Mouse (Mus musculus) embryo, embryonic 10 days (tissue): ENCODE measurements around the gene Rft1.

Source experiments
- DNase-seq: peaks from one replicate; pipeline ENCODE4 v3.0.0-alpha.2; 2015; ENCODE audit warnings: low spot score

The Rft1 gene

DNA sequence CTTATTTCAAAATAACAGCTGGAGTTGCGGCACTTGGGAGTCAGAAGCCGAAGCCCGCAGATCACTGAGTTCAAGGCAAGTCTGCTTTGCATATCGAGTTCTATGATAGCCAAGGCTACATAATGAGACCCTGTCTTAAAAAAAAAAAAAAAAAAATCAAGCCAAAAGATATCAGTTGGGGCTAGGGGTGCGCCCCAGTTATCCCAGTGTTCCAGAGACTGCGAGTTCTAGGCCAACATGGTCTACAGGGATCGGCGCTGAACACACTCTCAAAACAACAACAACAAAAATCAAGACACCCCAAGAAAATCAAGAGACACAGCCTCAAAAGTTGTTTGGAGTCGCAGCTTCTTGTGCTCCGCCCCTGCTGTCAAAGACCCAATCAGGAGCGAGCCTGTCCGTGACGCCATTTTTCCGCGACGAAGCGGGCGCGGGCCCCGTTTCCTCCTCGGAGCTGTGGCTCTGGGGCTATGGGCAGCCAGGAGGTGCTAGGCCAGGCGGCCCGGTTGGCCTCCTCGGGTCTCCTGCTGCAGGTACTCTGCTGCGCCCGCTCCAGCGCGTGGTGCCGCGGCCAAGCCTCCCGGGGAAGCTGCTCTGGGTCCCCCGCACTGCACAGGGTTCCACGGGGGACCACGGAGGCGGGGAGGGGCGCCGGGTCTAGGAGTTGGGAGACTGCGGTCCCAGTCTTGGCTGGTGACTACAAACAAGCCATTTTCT, at the start of gene Rft1:
Rft1 (plus strand) TSS at position 418 of the 717 bp plus-strand sequence.
- DNase-seq = peak; percentile 98

DNA sequence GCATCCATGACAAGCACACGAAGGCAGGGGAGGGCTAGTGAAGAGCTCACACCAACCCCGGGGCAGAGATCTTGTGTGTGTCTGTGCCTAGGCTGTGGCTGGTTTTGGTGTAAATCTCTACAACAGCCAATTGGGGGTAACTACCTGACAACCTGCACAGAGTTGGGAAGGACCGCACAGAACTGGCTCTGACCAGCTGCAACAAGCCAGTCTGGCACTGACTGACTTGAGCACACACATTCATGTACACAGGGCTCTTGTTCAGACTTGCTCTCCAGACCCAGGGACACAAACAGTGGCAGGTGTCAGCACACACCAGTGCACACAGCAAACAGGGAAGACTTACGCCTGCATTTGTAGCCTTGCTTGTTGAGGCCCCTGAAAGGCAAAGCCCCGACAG, 47.3 kb upstream of the Rft1 start:
- no peak for DNase-seq

DNA sequence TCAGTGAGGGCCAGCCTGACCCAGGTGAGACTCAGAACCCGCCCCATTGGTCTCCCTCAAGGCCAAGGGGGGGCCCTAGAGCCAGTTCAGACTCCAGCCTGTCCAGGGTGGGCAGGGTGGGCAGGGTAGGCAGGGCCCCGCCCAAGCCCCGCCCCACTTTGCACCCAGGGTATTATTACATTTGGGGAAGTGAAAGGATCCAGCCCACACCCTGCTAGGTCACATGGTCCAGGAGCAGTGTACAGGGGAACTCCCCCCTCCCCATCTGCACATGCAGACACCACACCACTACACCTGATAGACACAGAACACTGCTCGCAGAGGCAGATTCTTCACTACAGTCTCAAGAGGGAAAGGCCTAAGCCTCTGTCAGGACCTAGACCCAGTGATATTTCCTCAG, 46.5 kb upstream of the Rft1 start:
- no peak for DNase-seq

DNA sequence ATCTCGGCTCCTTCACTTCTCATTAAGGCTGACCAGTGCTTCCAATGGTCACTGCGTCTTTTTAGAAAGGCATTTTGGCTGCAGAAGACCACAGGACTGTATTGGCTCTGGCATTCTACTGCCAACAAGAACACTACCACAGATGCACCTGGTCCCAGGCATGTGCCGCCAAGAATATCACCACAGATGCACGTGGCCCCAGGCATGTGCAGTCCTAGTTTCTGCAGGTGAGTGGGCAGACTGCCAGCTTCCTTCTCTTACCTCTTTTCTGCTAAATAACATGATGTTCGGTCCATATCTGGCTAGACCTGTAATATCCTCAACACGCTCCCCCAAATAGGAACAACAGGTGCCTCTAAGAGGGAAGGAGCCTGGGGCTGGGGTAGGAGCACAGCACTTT, 46.0 kb upstream of the Rft1 start:
- no peak for DNase-seq

DNA sequence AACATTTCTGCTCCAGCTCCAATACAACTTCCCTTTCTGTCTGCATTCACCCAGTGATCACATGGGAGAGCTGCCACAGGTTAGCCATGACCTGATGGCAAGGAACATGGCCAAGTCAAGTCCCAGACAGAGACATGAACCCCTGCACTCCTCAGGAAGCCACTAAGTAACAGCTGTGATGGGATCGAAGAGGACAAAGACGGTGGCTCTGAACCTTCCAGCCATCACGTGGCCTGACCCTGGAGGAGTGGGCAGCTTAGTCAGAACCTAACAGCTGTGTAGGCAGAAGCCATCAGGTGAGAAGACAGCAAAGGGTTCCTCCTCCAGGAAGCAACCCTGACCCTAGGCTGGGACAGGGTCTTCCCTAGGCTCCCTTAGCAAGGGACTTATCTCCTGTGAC, 44.7 kb upstream of the Rft1 start:
- DNase-seq = no peak

DNA sequence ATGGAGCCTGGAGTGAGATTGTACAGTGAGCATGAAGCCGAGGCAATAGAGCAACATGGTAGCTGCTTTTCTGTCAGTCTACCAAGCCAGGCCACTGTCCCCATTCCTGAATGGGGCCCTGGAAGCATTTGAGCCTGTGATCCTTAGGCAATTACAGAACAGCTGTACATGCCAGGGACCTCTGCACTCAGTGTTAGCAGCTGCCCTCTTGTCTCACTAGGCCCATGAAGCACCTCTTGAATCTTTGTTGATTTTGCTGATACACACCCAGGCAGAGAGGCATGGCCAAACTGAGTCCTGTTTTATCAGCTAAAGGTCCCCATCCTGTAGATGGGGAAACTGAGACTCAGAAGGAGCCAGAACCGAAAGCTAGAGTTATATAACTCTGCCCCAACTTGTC, 43.9 kb upstream of the Rft1 start:
- no peak for DNase-seq

DNA sequence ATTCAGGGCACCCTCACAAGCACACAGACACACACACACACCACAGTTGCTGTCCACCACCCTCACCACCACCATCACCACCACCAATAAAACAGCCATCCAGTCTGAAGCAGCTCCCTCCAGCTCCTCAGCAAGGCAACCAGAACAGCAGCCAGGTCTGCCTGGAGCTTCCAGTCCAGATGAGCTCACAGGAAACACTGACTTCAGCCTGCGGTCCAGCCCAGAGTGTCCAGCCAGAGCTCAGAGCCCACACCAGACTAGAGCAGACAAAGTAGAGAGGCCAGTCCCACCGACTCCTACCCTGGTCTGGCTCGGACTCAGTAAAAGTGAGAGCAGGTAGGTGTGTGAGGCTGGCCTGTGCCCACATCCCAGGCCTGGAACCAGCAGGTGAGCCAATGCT, 43.2 kb upstream of the Rft1 start:
- no peak for DNase-seq

DNA sequence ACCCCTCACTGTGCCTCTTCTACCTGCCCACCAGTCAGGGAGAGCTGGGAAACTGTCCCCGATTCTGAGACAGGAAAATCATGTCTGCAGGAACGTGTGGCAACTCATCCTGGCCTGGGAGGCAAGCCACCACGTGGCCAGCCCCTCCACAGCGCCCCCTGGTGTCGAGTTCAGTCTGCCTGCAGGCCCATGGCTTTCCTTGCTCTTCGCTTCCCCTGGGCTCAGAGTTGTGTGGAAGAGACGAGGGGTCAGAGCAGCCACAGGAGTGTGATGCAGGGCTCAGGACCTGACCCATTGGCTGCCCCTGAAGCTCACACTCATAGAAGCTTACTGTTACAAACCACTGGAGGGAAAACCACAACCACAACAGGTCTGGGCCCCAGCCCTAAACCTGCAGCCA, 41.6 kb upstream of the Rft1 start:
- peak; percentile 89 for DNase-seq

DNA sequence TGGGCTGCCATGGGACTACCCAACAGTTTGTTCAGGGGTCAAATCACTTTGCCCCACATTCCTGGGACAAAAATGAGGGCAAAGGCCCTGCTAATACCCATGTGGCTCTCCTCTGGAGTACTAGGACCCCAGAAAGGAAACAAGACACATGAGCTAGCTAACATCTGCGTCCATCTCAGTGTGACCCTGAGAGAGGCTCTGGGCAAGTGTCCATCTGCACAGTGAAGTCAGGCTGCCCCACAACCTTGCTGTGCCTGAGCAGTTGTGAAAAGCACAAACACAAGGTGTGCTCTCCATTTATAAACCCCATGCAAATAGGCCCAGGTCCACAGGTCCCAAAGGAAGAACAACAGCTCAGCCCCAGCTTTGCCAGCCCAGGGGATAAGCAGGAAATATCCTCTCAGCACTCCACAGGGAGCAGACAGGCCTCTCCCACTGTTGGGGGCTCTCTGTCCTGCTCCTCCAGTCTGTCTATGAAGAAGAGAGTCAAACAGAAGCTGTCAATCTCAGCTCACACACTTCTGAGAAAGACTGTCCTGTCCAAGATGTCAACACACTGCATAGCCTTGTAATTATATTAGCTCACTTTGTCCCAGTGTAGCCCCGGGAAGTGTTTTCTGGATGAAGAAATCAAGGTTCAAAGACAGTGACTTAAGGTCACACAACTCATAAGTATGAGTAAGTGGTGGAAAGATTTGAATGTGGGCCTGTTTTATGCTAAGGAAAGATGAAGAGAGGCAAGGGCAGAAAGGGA, 41.0 kb upstream of the Rft1 start:
- no peak for DNase-seq

DNA sequence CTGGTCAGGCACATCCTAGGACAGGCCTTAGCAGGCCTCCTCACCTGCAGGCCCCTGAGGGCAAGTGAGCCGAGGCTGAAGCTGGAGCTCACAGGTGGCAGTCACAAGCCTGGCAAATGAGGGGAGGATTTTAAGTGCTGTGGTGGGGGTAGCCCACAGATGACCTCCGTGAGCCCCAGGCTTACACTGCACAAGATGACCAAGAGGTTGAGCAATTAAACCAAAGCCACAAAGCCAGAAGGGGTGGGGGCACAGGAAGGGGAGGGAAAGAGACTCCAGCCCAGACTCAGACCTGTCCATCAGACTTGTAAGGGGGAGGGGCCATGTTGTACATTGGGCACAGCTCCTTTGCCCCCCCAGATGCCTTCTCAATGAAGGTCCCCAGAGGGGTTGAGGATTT, 37.4 kb upstream of the Rft1 start:
- DNase-seq = no peak

DNA sequence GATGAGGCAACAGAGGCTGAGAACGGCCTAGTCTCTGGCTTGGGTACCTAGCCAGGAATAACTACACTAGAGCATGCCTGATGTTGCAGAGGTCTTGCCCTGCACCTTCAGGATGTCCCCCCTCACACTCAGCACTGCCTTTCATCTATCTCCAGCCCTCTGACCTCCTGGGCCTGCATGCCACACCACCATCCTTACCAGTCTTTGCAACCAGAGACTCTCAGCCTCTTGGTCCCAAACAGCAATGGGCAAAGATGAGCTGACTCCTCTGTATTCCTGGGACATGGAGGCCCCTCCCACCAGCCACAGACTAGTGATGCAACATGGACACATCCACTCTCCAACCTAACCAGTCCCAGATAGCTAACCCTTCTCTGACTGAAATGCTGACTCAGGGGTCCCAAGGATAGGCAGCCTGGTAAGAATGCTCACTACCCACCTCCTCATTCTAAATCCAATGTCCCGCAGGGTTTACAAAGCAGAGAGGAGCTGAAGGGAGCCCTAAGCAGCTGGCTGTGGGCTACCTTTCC, 35.3 kb upstream of the Rft1 start:
- no peak for DNase-seq

DNA sequence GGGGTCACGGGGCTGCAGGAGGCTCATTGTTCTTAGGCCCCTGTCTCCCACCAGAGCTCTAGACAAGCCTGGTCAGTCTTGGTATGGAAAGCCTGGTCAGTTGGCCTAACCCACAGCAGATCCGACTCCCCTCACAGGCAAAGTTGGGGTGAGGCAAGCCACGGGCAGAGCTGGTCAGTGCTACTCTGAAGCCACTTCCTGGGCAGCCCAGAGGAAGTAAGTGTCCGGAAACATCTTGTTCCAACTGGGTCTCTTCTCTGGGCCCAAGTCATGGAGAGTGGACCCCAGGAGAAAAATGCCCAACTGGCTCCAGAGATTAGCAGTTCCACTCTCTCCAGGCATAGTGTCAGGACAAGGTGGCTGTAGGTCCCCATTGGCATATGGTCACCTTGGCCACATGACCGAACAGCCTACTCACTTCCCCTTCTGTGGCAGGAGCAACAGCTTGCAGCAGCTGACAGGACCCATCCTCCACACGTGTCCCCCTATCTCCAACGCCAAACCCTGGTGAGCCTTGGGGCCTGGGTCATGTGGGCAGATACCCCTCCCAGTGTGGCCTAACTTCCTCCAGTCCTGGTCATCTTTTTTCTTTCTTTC, 34.1 kb upstream of the Rft1 start:
- no peak for DNase-seq

DNA sequence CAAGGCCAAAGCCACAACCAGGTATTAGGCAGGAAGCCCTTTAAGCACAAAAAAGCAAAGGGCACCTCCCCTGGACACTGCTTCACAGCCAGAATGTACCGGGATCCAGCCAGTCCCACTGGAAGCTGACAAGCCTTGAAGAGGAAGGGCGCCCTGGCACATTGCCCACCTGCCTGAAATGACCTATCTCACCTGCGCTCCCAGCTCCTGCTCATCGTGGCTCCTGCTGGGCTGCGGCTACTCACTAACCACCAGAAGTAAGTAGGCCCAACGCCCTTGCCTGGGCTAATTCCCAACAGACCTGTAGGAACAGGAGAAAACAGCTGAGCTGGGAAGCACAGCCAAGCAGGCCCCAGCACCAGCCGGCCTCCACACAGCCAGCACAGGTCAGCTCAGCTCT, 32.0 kb upstream of the Rft1 start:
- DNase-seq = no peak

DNA sequence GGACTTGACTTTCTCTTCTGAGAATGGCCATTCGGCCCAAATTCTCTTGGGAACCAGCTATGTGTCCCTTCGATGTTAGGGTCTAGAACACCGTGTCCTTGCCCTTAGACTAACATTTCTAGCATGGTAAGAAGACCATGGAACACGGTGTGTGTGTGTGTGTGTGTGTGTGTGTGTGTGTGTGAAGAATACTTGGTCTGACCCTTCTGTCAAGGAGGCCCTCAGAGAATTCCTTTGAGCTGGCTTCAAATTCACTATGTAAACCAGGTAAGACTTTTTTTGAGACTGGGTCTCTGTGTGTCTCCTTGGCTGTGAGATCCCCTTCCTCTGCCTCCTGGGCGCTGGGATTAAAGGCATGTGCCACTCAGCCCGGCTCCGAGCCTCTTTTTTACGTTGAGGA, 31.6 kb upstream of the Rft1 start:
- DNase-seq = no peak

DNA sequence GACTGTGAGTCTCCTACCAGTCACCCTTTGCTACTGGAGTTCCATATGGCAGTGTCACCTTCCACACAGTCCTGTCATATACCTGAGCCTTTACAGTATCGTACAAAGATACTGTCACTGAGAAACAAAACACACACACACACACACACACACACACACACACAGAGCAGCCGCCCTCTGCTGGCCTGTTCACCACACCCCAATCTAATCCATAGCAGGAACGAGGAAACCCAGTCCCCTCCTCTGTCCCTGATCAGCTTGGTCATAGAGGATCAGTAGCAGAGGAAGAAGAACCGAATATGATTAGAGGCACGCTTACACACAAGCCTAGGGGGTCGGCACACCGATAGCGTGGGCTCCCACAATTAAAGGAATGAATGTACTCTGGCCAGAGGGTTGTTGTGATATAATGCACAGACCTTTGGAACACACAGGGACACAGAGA, 29.9 kb upstream of the Rft1 start:
- no peak for DNase-seq

DNA sequence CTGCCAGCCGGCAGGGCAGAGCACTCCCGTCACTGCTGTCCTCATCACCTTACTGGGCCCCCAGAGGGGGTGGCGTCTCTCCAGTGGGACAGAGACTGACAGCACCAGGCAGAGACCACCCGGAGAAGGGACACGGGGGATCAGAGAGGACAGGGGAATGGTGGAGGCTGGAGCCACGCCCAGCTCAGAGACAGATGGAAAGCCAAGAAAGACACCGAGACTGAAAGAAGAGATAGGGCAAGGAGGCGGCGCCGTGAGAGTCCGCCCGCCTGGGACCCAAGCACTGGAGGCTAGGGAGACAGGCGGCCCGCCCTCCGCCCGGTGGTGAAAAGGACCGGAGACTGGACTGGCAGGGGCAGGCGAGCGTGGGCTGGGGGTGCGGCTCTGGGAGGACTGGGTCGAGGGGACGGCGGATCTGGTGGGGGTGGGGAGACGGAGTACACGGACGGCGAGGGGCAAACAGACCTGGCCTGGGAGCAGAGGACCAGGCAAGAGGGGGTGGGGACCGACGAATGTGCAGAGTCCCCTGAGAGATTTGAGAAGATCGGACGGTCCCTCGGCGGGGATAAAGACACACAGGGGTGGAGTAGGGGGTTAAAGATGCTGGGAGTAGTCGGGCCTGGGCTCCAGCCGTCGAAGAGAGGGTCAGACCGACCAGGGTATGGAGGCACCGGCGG, 28.9 kb upstream of the Rft1 start:
- peak; percentile 73 for DNase-seq

DNA sequence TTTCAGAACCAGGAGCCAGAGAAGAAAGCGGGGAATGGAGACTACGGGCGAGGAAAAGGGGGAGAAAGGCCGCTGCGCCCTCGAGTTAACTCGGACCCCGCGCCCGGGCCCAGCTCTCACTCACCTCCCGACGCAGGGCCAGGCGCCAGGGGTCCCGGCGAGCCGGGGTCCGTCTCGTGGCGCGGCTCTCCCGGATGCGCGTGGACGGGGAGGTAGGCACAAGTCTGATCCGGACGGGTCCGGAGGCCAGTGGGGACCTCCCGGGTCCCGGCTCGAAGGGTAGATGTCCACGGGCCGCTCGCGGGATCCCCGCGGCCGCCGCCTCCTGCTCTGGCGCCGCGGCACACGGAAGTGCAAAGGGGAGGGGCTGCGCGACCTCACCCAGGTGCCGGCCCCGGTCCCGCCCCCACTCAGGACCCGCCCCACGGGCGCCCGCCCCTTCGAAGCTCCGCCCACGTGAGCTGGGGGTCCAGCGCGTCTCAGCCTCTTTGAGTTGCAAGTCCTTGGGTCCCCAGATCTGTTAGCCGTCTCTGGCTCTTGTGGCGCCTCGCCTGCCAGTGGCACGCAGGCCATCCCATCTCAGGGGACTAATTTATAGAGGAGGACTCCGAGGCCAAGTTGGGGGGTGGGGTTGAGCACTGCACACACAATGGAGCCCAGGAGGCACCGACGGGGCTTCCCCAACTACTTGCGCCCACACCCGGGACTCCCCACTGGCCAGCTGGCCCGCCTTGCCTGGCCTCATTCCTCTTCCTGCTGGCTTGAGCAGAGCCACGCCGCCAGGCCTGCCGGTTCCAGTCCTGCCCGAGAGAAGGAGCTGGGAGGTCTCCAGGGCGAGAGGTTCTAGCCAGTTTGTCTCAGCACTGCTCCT, 28.1 kb upstream of the Rft1 start, which contains the start of gene Prkcd:
Prkcd (minus strand) TSS at position 355 of the 871 bp plus-strand sequence.
- DNase-seq = peak; percentile 78

DNA sequence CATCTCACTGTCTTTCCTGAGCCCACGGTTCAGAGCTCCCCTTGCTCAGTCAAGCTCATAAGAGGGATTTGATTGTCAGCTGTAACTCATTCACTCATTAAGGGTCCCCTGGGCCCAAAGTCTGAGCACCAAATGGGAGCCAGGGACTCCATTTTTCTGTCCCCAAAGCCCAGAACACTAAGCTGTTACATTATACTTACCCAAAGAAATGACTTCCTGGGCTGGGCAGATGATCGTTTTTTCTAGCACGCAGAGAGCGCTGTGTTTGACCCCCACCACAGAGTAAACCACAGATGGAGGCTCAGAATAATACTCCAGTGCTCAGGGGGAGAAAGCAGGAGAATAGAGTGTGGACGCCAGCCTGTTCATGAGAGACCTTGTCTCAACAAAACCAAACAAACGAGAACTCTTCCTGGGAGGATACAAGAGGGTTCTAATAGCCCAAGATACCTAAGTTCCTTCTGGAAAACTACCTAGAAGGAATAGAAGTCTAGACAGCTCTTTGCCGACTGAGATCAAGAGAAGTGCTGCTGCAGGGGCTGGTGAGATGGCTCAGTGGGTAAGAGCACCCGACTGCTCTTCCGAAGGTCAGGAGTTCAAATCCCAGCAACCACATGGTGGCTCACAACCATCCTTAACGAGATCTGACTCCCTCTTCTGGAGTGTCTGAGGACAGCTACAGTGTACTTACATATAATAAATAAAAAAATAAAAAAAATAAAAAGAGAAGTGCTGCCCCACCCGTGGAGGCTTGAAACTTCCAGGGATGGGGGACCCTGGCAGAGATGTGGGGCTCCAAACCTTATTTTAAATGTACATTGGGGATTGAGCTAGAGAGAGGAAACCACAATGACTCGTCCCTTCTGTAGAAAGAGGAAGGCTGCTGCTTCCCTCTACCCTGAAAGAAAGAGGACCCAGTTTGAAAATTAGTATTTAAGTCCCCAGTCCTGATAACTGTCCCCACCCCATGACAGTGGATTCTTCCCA, 27.1 kb upstream of the Rft1 start:
- DNase-seq = no peak

DNA sequence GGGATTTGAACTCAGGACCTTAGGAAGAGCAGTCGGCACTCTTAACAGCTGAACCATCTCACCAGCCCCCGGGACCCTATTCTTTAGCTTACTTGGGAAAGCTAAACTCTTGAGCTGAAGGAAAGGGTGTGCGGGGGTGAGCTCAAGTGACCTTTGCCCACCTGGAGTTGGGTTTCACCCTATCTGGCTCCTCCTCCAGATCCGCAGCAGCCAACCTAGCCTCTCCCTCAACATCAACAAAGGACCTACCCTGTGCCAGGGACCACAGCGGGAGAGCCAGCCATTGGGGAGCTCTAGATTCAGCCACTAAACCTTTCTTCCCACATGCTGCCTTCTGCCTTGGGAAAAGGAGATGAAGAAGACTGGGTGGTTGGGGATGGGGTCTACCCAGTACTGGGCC, 25.9 kb upstream of the Rft1 start:
- DNase-seq = no peak

DNA sequence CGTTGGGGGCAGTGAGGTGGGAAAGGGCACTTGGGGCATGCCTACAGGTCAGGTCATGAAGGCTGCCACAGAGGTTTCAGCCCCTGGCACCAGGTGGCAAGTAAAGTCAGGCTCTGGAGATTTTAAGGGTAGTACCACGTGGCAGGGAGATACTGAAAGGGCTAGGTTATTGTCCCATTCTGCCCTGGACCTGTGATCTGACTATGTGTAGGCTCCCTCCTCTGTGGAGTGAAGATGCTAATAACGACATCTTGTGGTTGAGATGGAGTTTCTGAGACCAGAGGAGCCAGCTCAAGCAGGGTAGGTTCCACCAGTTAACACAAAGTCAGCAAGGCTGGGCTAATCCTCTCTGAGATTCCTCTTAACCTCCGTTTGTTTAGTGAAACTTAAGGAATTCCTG, 24.3 kb upstream of the Rft1 start:
- DNase-seq = no peak
